Mouse (Mus musculus) intestine, postnatal 0 days (tissue): ENCODE data around the gene Gm10337. TPM values are rescaled to one million over a fixed set of nuclear protein-coding genes. Genes with fewer than 3 reads are reported as not detected.

Experiments used
- ATAC-seq: fragments of 200-750 bp; cut with Nextera tagmentation; 2 replicates; pipeline ENCODE4 v1.8.0; 2017; ENCODE audit warnings: mild to moderate bottlenecking, moderate TSS enrichment, moderate library complexity
- H3K27ac ChIP-seq: fragments of 300-500 bp; sonication (generic); 2 replicates; pipeline ENCODE4 v1.5.1; 2014; ENCODE audit warnings: mild to moderate bottlenecking, low read depth, low read length, moderate library complexity
- H3K27me3 ChIP-seq: fragments of 300-500 bp; sonication (generic); replicated peaks from 2 replicates; pipeline ENCODE4 v1.6.1; 2014; ENCODE audit warnings: low read length, mixed read lengths; ENCODE audit not compliant: control insufficient read depth, insufficient read depth
- H3K36me3 ChIP-seq: fragments of 300-500 bp; sonication (generic); 2 replicates; pipeline ENCODE4 v1.6.1; 2014; ENCODE audit warnings: mild to moderate bottlenecking, moderate library complexity; ENCODE audit not compliant: control insufficient read depth, insufficient read depth
- H3K4me1 ChIP-seq: fragments of 300-500 bp; sonication (generic); replicated peaks from 2 replicates; pipeline ENCODE4 v1.6.1; 2014; ENCODE audit warnings: antibody characterized with exemption, low read length, mixed read lengths; ENCODE audit not compliant: control insufficient read depth, insufficient read depth
- H3K4me2 ChIP-seq: fragments of 300-500 bp; sonication (generic); replicated peaks from 2 replicates; pipeline ENCODE4 v1.6.1; 2014; ENCODE audit warnings: low read depth, mild to moderate bottlenecking, moderate library complexity
- H3K4me3 ChIP-seq: fragments of 300-500 bp; sonication (generic); 2 replicates; pipeline ENCODE4 v1.5.1; 2014; ENCODE audit warnings: low read depth, low read length
- H3K9ac ChIP-seq: fragments of 300-500 bp; sonication (generic); 2 replicates; pipeline ENCODE4 v1.6.1; 2014; ENCODE audit warnings: mild to moderate bottlenecking, low read depth, low read length
- H3K9me3 ChIP-seq: fragments of 300-500 bp; sonication (generic); 2 replicates; pipeline ENCODE4 v1.6.1; 2016; ENCODE audit warnings: mixed run types; ENCODE audit not compliant: control insufficient read depth
- CTCF ChIP-seq: sonication (generic); IDR thresholded peaks from 2 replicates; pipeline ENCODE4 v1.5.1; 2016; ENCODE audit warnings: low read depth, mild to moderate bottlenecking, control low read depth, antibody characterized with exemption, moderate library complexity
- WGBS: fragments of 180-500 bp; shearing (Covaris S2); extraction: QIAGEN DNeasy Blood & Tissue Kit; methylation state at CpG from one replicate; pipeline ENCODE4 v1.1.7; 2014; 5-methylcytosine and 5-hydroxymethylcytosine counted together
- polyA plus RNA-seq: library from polyadenylated mRNA; unstranded; fragments of >200 nt; fragmentation: Nextera tagmentation; extraction: Ambion mirVana; gene quantifications from 2 replicates; pipeline ENCODE4 v1.2.1, GENCODE M21; 2015

Gm10337 gene
- polyA plus RNA-seq, 1 experiment from 2014 or later, result not detected

- no peak for ATAC-seq
- Histone ChIP-seq H3K4me2 (peak overlapping the region; percentile 96), H3K36me3 (no peaks in the 10 kb centered on the region), H3K4me1 (no peaks in the 10 kb centered on the region), H3K27me3 (no peaks in the 10 kb centered on the region), H3K9ac (no peak overlapping the region), H3K4me3 (no peak overlapping the region), H3K9me3 (no peaks in the 10 kb centered on the region), H3K27ac (0 out of 2 replicates have a peak overlapping the region, but pooled peaks have one; percentile 29)
- TF ChIP-seq CTCF, result no peak
- 36% methylated on average over 6 of the region's 6 CpGs for WGBS
Measured at GRCm38 (mm10) chr15:102511285-102511833, 7.8 kb downstream of the Gm10337 start.

DNA sequence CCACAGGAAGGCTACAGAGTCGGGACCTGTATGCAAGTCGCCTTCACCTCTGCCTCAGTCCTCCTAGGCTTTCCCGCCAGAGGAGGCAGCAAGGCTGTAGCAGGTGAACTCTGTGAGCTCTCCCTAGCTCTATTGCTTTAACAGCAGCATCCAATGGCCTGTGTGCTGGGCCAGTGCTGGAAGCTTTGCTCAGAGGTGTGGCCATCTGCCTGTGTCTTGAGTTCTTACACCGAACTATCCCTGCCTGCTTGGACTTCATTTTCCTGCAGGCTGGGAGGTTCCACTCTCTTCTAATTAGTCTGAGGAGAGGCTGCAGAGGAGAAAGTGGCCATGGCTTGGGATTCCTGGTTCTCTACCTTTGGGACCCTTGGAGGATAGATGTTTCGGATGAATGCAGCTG is 8.5 kb downstream of the Gm10337 start:
- H3K27me3 ChIP-seq, result no peaks in the 10 kb centered on the region
- H3K9ac ChIP-seq, result no peak overlapping the region
- H3K27ac ChIP-seq, result no peak overlapping the region
- no peaks in the 10 kb centered on the region for H3K9me3 ChIP-seq
- H3K4me2 ChIP-seq, result no peak overlapping the region
- ATAC-seq, result no peak
- no peaks in the 10 kb centered on the region for H3K36me3 ChIP-seq
- no peaks in the 10 kb centered on the region for H3K4me1 ChIP-seq
- no peak for TF ChIP-seq CTCF
- no peak overlapping the region for H3K4me3 ChIP-seq
- 57% methylated on average over 5 of the region's 5 CpGs for WGBS

- Histone ChIP-seq H3K9ac (no peak overlapping the region), H3K9me3 (no peaks in the 10 kb centered on the region), H3K4me1 (no peaks in the 10 kb centered on the region), H3K4me2 (no peak overlapping the region), H3K27me3 (no peaks in the 10 kb centered on the region), H3K36me3 (no peaks in the 10 kb centered on the region), H3K4me3 (no peak overlapping the region), H3K27ac (no peak overlapping the region)
- TF ChIP-seq CTCF, result no peak
- no peak for ATAC-seq
Measured at GRCm38 (mm10) chr15:102512471-102512870, 8.9 kb downstream of the Gm10337 start.

GRCm38 (mm10) chr15:102513004-102513403 is 9.5 kb downstream of the Gm10337 start:
- no peak for TF ChIP-seq CTCF
- Histone ChIP-seq H3K9ac (no peak overlapping the region), H3K9me3 (no peaks in the 10 kb centered on the region), H3K4me3 (no peak overlapping the region), H3K27ac (no peak overlapping the region), H3K27me3 (no peaks in the 10 kb centered on the region), H3K4me2 (no peak overlapping the region), H3K36me3 (no peaks in the 10 kb centered on the region), H3K4me1 (no peaks in the 10 kb centered on the region)
- ATAC-seq, result no peak
- WGBS, result 76% methylated on average over 3 of the region's 3 CpGs

DNA sequence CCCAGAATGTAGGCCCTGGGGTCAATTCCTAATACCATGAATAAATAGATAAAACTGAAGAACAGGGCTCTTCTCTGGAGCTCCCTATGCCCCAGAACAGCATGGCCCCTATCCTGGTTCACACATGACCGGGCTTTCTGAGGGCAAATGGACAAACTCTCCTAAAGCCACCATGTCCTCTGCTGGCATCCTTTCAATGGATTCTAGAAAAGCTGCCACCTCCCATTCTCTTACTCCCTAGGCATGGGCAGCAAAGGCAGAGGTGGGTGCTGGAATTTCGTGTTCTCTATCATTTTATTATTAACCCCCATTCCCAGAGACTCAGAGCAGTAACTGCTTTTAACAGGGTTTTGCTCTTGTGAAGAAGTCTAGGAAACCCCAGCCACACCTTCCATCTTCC is 11.7 kb downstream of the Gm10337 start:
- H3K9ac ChIP-seq, result no peak overlapping the region
- no peak overlapping the region for H3K27ac ChIP-seq
- ATAC-seq, result no peak
- no peak overlapping the region for H3K4me3 ChIP-seq
- TF ChIP-seq CTCF, result no peak
- no peak overlapping the region for H3K4me2 ChIP-seq
- H3K27me3 ChIP-seq, result no peaks in the 10 kb centered on the region
- 94% methylated on average over 2 of the region's 2 CpGs for WGBS
- no peaks in the 10 kb centered on the region for H3K36me3 ChIP-seq
- H3K4me1 ChIP-seq, result no peaks in the 10 kb centered on the region
- H3K9me3 ChIP-seq, result no peaks in the 10 kb centered on the region

- TF ChIP-seq CTCF, result no peak
- ATAC-seq, result no peak
- no peaks in the 10 kb centered on the region for H3K27me3 ChIP-seq
- H3K36me3 ChIP-seq, result no peaks in the 10 kb centered on the region; the same call in 1 of the 2 replicates
- peak overlapping the region; percentile 65; the same call in 1 of the 2 replicates for H3K4me3 ChIP-seq
- no peak overlapping the region for H3K27ac ChIP-seq
- no peak overlapping the region for H3K9ac ChIP-seq
- 56% methylated on average over 4 of the region's 4 CpGs for WGBS
- no peaks in the 10 kb centered on the region for H3K9me3 ChIP-seq
- H3K4me2 ChIP-seq, result peak overlapping the region; percentile 79
- no peaks in the 10 kb centered on the region for H3K4me1 ChIP-seq
Measured at GRCm38 (mm10) chr15:102515791-102516190, 12.3 kb downstream of the Gm10337 start.
